Mouse (Mus musculus) frontal cortex, postnatal 10 days (tissue): ENCODE data around the gene Pomgnt2.

Experiments used
- DNase-seq, 2 experiments: peaks; one replicate each; pipeline ENCODE4 v3.0.0; 2022; ENCODE audit warnings: low spot score in 2 of 2, mixed read lengths in 1 of 2

The Pomgnt2 gene

GRCm38 (mm10) chr9:121969841-121970381 is 27.0 kb downstream of the Pomgnt2 start:
- no peak for DNase-seq

DNA sequence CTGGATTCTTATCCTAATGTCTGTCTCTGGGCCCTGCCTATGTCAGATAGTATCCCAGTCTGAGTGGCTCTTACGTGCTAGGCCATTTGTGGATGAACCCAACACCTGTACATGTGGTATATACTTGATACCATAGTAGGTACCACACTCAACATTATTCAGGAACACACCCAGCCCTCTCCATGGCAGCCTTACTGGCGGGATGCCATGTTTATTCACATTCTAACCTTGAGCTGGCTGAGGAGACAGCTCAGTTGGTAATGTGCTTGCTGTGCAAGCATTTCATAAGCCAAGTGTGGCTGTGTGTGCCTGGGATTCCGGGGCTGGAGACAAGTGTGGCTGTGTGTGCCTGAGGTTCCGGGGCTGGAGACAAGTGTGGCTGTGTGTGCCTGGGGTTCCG is 28.7 kb downstream of the Pomgnt2 start:
- no peak for DNase-seq

DNA sequence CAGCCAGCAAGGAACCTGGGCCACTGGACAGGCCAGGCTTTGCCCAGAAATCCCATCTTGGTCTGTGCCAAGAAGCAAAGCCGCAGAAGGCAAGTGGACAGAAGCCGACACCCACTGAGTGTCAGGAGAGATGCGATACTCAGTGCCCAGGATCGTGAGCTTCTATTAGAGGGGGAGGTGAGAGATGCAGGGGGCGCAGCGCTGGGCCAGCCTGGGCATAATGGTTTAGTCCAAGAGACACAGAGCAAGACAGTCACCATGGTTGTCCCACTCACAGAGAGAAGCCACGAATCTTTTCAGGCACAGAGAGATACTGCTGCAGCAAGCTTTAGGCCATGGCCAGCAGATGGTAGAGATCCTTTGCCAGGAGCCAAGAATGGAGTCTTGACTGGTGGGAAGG is 32.0 kb downstream of the Pomgnt2 start:
- DNase-seq: no peak

DNA sequence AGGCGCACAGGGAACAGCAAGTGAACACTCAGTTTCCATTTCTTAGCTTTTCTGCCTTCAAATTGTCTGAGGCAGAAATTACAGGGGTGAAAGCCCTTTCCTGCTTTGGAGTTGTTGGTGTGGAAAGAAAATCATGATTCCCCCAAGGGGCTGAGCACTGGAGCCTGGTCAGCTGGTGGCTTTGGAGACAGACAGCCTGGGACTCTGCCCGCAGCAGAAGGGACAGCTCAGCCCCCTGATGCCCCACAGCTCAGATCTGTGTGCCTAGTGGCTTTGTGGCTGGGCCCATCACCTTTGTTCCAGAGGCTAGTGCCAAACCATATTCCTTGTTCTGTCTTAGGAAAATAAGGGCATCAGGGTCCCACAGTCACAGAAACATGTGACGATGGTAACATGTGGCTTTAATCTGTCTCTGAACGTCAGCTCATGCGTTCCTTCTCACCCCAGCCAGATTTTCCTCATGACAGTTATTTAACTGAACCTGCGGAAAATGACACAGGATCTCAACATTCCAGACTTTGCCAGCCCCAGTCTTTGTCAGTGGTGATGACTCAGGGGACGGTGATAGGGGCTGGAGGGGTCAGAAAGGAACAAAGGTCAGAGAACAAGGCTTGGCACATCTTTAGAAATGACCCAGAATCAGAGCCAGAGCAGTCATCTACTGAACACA is 36.8 kb downstream of the Pomgnt2 start:
- no peak for DNase-seq

- no peak for DNase-seq
These were observed 44.3 kb downstream of the Pomgnt2 start for GRCm38 (mm10) chr9:121952596-121952995.

DNA sequence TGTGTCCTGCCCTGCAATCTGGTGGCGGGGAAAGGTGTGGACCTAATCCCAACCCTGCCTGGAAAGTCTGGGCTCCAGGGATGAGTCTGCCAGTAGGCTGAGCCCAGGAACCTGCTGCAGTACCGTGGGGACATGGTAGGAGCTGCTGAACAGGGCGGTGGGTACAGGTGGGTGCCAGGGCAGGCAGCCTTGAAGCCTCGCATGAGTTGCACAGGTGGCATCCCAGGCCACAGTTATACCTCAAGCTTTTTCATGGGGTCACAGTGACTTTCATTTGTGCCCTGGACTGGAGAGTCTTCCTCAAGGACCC is 45.8 kb downstream of the Pomgnt2 start:
- DNase-seq: no peak

GRCm38 (mm10) chr9:121950418-121951113 is 46.3 kb downstream of the Pomgnt2 start, which contains the start of gene Fam198a:
Gene Fam198a (plus strand): TSS chr9:121950988.
- peak in 1 of 2 experiments; percentile 55 for DNase-seq

DNA sequence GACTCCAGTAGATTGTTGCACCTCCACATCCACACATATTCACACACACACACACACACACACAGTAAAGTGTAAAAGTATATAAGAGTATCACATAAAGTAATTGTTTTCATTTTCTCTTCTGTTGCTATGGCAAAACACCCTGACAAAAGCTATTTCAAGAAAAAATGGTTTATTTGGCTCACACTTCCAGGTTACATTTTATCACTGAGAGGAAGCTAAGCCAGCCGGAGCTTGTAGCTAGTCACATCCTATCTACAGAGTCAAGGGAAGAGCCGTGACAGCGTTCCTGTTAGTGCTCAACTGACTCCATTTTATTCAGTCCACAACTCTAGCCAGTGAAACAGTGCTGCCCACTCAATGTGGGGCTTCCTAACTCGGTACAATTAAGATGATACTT is 48.5 kb downstream of the Pomgnt2 start:
- DNase-seq: no peak

DNA sequence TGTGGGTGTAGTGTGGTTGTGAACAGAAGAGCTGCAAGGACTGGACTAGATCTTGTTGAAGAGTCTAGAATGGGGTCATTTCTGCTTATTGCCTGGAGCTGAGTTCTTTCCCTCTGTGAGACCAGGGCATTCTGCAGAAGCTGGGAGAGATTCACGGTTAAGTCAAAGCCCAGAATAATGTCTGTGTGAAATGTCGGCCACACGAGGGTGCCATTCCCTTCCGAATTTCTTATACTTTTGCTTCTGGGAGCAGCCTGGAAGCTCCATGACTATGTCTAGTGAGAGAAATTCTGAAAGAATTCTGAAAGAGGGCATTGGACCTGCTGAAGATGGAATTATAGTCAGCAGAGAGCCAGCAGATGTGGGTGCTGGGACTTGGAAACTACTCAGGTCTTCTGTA is 49.1 kb downstream of the Pomgnt2 start:
- peak; percentile 55 to 74 for DNase-seq

DNA sequence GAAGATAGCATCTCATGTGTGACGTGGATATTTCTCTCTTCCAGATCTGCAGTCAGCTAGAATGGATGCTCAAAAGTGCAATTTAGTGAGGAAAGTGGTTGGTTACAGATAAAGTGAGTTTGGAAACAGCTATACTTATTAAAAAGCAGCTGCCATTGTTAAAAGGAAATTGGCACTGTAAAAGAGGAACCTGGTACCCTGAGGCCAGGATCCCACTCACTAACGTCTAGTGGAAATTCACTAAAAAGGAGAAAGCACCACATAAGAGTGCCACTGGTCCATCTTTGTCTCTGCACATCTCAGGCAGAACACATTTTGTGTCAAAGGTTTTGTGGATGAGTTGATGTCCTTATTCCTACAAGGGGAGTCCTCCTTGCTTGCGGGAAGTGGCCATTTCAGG is 53.3 kb downstream of the Pomgnt2 start:
- no peak for DNase-seq

GRCm38 (mm10) chr9:121943005-121943404 is 53.9 kb downstream of the Pomgnt2 start:
- DNase-seq: no peak

- DNase-seq: no peak
These were observed 59.0 kb downstream of the Pomgnt2 start for GRCm38 (mm10) chr9:121937944-121938355.

DNA sequence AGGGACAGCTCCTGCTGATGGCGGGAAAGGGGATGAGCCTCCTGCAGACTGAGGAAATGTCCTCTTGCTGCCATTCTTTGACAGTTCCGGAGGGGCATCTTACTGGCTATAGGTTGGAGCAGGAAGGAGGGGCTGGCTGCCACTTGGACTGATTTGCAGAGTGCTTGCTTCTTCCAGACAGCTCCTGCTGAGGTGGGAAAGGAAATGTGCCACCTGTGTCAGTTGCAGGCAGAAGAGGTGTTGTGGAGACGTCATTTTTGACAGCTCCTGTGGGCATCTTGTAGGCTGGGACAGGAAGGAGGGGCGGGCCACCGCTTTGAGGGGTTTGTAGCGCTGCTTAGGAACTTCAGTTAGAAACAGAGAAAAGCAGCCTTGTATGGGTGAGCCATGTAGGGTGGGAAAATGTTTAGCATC is 59.5 kb downstream of the Pomgnt2 start:
- DNase-seq: no peak

DNA sequence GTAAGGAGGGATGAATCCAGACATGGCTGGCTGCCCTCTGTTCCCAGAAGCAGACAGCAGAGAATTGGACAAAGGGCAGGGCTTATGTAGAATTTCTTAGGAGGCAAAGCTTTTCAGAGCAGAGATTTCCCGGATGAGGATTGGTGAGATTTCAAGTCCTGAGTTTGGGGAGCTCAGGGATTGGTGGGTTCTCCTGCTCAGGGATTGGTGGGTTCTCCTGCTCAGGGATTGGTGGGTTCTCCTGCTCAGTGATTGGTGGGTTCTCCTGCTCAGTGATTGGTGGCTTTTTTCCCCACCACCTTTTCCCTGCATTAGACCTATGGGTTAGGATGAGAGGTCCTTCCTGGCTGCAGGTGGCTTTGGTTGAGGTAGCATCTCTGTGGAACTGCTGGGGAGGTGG is 60.0 kb downstream of the Pomgnt2 start:
- DNase-seq: no peak

DNA sequence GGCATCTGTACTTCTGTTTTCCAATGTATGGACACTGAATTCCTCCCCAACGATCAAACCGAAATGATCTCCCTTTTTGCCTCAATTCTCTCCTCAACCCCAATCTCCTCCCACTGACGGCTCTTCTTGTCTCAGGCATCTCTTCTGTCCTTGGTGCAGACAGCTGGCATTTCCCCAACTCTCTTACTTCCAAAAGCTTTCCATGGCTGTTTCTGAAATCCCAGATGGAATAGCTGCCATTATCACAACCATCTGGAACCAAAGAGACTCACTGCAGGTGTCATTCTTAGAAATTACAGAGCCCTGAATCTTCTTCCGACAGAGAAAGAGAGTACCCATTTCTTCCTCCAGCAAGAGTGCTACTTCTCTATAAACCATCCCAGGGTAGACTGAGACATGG is 62.1 kb downstream of the Pomgnt2 start:
- DNase-seq: no peak
